ENCODE assay signal across 29 mouse cellular contexts in genomic region chr14:32835596-32835995, GRCm38 (mm10). TPM values are rescaled to one million over a fixed set of nuclear protein-coding genes. Genes with fewer than 3 reads are reported as not detected.
DNase-seq lines count a peak whose midpoint lies in the region; ATAC-seq and TF ChIP-seq lines count a peak whose summit lies in the region.
"Had no signal": no experiment of that assay in that cellular context is flagged by ENCODE, and none has a peak within 500 bp of the region (broad histone marks: within the 10 kb centered on the region; RNA-seq: fewer than 3 reads in every experiment).

No protein-coding gene starts in this region.

- WGBS in heart, embryonic 11.5 days (ENCODE audit: insufficient replicate concordance): 81% methylated on average over 14 of the region's 14 CpGs
- 77% methylated on average over 14 of the region's 14 CpGs for WGBS in heart, postnatal 0 days
- 80% methylated on average over 14 of the region's 14 CpGs for WGBS in liver, postnatal 0 days (ENCODE audit: insufficient replicate concordance)

- H3K27me3 ChIP-seq in heart, embryonic 11.5 days (ENCODE audit: control insufficient read depth, insufficient read depth, low read length): peaks cover 2% of the 10 kb centered on the region; the same call in 1 of the 2 replicates
- H3K27me3 ChIP-seq in heart, postnatal 0 days (ENCODE audit: control insufficient read depth, insufficient read depth, low read length): no peaks in the 10 kb centered on the region
- peaks cover 57% of the 10 kb centered on the region for H3K27me3 ChIP-seq in E14TG2a.4 (ENCODE audit: insufficient read depth, low read length)
- H3K27me3 ChIP-seq in ES-Bruce4 (ENCODE audit: control insufficient read depth, insufficient read depth, low read length, poor library complexity, severe bottlenecking): no peaks in the 10 kb centered on the region; the same call in 1 of the 2 replicates
- H3K27me3 ChIP-seq in liver, postnatal 0 days (ENCODE audit: insufficient read depth, low read length): no peaks in the 10 kb centered on the region
- H3K27me3 ChIP-seq: liver, embryonic 15.5 days; midbrain, embryonic 15.5 days had no signal

- no peaks in the 10 kb centered on the region for H3K4me1 ChIP-seq in heart, embryonic 11.5 days (ENCODE audit: control insufficient read depth, insufficient read depth, low read length)
- H3K4me1 ChIP-seq in heart, postnatal 0 days (ENCODE audit: control insufficient read depth, insufficient read depth): 0 out of 2 replicates have a peak, but pooled peaks cover 4% of the 10 kb centered on the region
- H3K4me1 ChIP-seq in E14TG2a.4 (replicated peaks; ENCODE audit: low read depth, low read length) (peaks cover 16% of the 10 kb centered on the region), ES-Bruce4 (ENCODE audit: control insufficient read depth, insufficient read depth, low read length) (no peaks in the 10 kb centered on the region)
- H3K4me1 ChIP-seq in liver, postnatal 0 days (ENCODE audit: insufficient read depth): no peaks in the 10 kb centered on the region
- H3K4me1 ChIP-seq: limb, embryonic 15.5 days; liver, embryonic 15.5 days; midbrain, embryonic 15.5 days had no signal

- no peaks in the 10 kb centered on the region for H3K36me3 ChIP-seq in heart, embryonic 11.5 days (ENCODE audit: control insufficient read depth, insufficient read depth, low read length)
- H3K36me3 ChIP-seq in heart, postnatal 0 days (replicated peaks; ENCODE audit: control insufficient read depth, insufficient read depth, low read length): no peaks in the 10 kb centered on the region
- no peaks in the 10 kb centered on the region for H3K36me3 ChIP-seq in E14TG2a.4 (ENCODE audit: insufficient read depth, low read length)
- no peaks in the 10 kb centered on the region for H3K36me3 ChIP-seq in ES-Bruce4 (ENCODE audit: control insufficient read depth, insufficient read depth, low read length, poor library complexity, severe bottlenecking)
- no peaks in the 10 kb centered on the region for H3K36me3 ChIP-seq in liver, postnatal 0 days (replicated peaks; ENCODE audit: insufficient read depth, low read length)
- H3K36me3 ChIP-seq: limb, embryonic 15.5 days; liver, embryonic 15.5 days; midbrain, embryonic 15.5 days had no signal

- no peak overlapping the region for H3K27ac ChIP-seq in heart, embryonic 11.5 days (ENCODE audit: low read depth, low read length)
- H3K27ac ChIP-seq in heart, postnatal 0 days (ENCODE audit: low read depth): no peak overlapping the region
- H3K27ac ChIP-seq in ES-Bruce4 (ENCODE audit: insufficient read depth, low read length): no peak overlapping the region
- H3K27ac ChIP-seq in liver, postnatal 0 days (ENCODE audit: low read depth): no peak overlapping the region
- H3K27ac ChIP-seq: gastrocnemius, adult 2 months; hindbrain, embryonic 14.5 days; layer of hippocampus, adult 2 months; limb, embryonic 15.5 days; liver, embryonic 15.5 days; midbrain, embryonic 15.5 days had no signal

- H3K4me3 ChIP-seq in heart, embryonic 11.5 days (ENCODE audit: low read depth, low read length): no peak overlapping the region
- no peak overlapping the region for H3K4me3 ChIP-seq in heart, postnatal 0 days (ENCODE audit: low read depth, low read length)
- peak overlapping the region; percentile 62 for H3K4me3 ChIP-seq in E14TG2a.4 (replicated peaks; ENCODE audit: low read length)
- H3K4me3 ChIP-seq in ES-Bruce4 (ENCODE audit: low read depth, low read length): peak overlapping the region; percentile 33
- H3K4me3 ChIP-seq in liver, postnatal 0 days (ENCODE audit: low read depth, low read length): no peak overlapping the region
- H3K4me3 ChIP-seq: gastrocnemius, adult 2 months; layer of hippocampus, adult 2 months; limb, embryonic 15.5 days; liver, embryonic 15.5 days; midbrain, embryonic 15.5 days; myocyte had no signal

- no peak for ATAC-seq in heart, embryonic 11.5 days (replicated peaks; ENCODE audit: insufficient number of reproducible peaks, low FRiP score, low TSS enrichment)
- 0 out of 2 replicates have a peak, but pooled peaks have one; percentile 20 for ATAC-seq in heart, postnatal 0 days (ENCODE audit: insufficient read depth, low read depth)
- no peak for ATAC-seq in liver, postnatal 0 days
- ATAC-seq: forebrain, embryonic 16.5 days; midbrain, embryonic 15.5 days had no signal

- H3K4me2 ChIP-seq in heart, embryonic 11.5 days: no peak overlapping the region
- H3K4me2 ChIP-seq in heart, postnatal 0 days (ENCODE audit: low read depth, low read length): peak overlapping the region; percentile 24; the same call in 1 of the 2 replicates
- H3K4me2 ChIP-seq in liver, postnatal 0 days (ENCODE audit: low read depth, low read length): no peak overlapping the region
- H3K4me2 ChIP-seq: hindbrain, embryonic 14.5 days; limb, embryonic 15.5 days; liver, embryonic 15.5 days; midbrain, embryonic 15.5 days had no signal

- peak; percentile 86 for DNase-seq in heart, adult 11 months
- DNase-seq in heart, postnatal 0 days (ENCODE audit: low spot score): no peak
- DNase-seq in heart, postnatal 10 days: no peak
- no peak for DNase-seq in liver, postnatal 0 days
- DNase-seq: cerebellum, adult 11-12 months; embryo, embryonic 11 days; gastrocnemius, adult 2 months; kidney, adult 8-10 months; kidney, postnatal 14 days; layer of hippocampus, postnatal 36 days; lung, postnatal 36 days; thymus, adult 2 months had no signal

- H3K9ac ChIP-seq in heart, embryonic 11.5 days (ENCODE audit: low read depth, low read length): no peak overlapping the region
- H3K9ac ChIP-seq in heart, postnatal 0 days (replicated peaks; ENCODE audit: low read depth, low read length): no peak overlapping the region
- no peak overlapping the region for H3K9ac ChIP-seq in ES-Bruce4 (ENCODE audit: low read depth, poor library complexity, severe bottlenecking)
- no peak overlapping the region for H3K9ac ChIP-seq in liver, postnatal 0 days (replicated peaks)
- H3K9ac ChIP-seq: hindbrain, embryonic 14.5 days; limb, embryonic 15.5 days; liver, embryonic 15.5 days; midbrain, embryonic 15.5 days had no signal

- TF ChIP-seq POLR2A in ES-Bruce4 (IDR thresholded peaks at IDR 0.05; ENCODE audit: insufficient read depth, low read length): no peak

- intact Hi-C loops in heart, postnatal 10 days (cut with DNase I): no loop called here

- TF ChIP-seq EP300 in heart, postnatal 0 days (IDR thresholded peaks at IDR 0.05; ENCODE audit: low read depth): no peak
- no peak for TF ChIP-seq EP300 in ES-Bruce4 (IDR thresholded peaks at IDR 0.05; ENCODE audit: insufficient read depth, low read depth, low read length)
- no peak for TF ChIP-seq EP300 in liver, postnatal 0 days (IDR thresholded peaks at IDR 0.05; ENCODE audit: low read depth)

- no peaks in the 10 kb centered on the region for H3K9me3 ChIP-seq in heart, embryonic 11.5 days (replicated peaks; ENCODE audit: control insufficient read depth, low read length)
- no peaks in the 10 kb centered on the region for H3K9me3 ChIP-seq in heart, postnatal 0 days (replicated peaks; ENCODE audit: control insufficient read depth, low read length)
- H3K9me3 ChIP-seq in E14TG2a.4 (ENCODE audit: low read length) (no peaks in the 10 kb centered on the region), ES-Bruce4 (replicated peaks; ENCODE audit: control insufficient read depth, insufficient read depth, low read length, poor library complexity, severe bottlenecking) (no peaks in the 10 kb centered on the region)
- no peaks in the 10 kb centered on the region for H3K9me3 ChIP-seq in liver, postnatal 0 days (ENCODE audit: low read length)
- H3K9me3 ChIP-seq: limb, embryonic 15.5 days; liver, embryonic 15.5 days; midbrain, embryonic 15.5 days had no signal

- no peak for TF ChIP-seq CTCF in heart, postnatal 0 days (IDR thresholded peaks at IDR 0.05; ENCODE audit: low read depth)
- TF ChIP-seq CTCF in E14TG2a.4 (conservative IDR thresholded peaks at IDR 0.05; ENCODE audit: low read length) (no peak), ES-Bruce4 (IDR thresholded peaks at IDR 0.05; ENCODE audit: low read depth, low read length) (no peak)
- no peak for TF ChIP-seq CTCF in liver, postnatal 0 days (IDR thresholded peaks at IDR 0.05; ENCODE audit: low read depth)

RNA-seq across cellular contexts. Expression of gene Fam170b, which starts 1.8 kb away (rescaled TPM):
- not detected in 2 replicates for polyA plus RNA-seq in heart, embryonic 11.5 days (2014; fragmentation: Nextera tagmentation; extraction: Ambion mirVana)
- total RNA-seq in heart, postnatal 0 days (2014; rRNA removed; ENCODE audit: low replicate concordance): not detected in 2 replicates
- 0.12 and 0.14 TPM in 2 replicates for polyA plus RNA-seq in heart, postnatal 0 days (2015; fragmentation: Nextera tagmentation; extraction: Ambion mirVana)
- total RNA-seq in heart, postnatal 10 days (2021): not detected
- not detected in 2 replicates for polyA plus RNA-seq in ES-Bruce4 (2011; ENCODE audit: insufficient read depth, insufficient read length, low read depth, missing spikeins)
- polyA plus RNA-seq in liver, postnatal 0 days (2015; fragmentation: Nextera tagmentation; extraction: Ambion mirVana): 0.06 and 0.11 TPM in 2 replicates
- total RNA-seq: gastrocnemius, adult 2 months; layer of hippocampus, adult 2 months; layer of hippocampus, postnatal 36 days; left cerebral cortex, postnatal 25 days; megakaryocyte-erythroid progenitor cell, adult 5-6 weeks; MEL had no signal
- polyA plus RNA-seq: embryonic facial prominence, embryonic 14.5 days; forebrain, embryonic 16.5 days; hindbrain, embryonic 14.5 days; intestine, embryonic 14.5 days; limb, embryonic 15.5 days; midbrain, embryonic 15.5 days; myocyte; neural tube, embryonic 14.5 days; small intestine, adult 2 months; thymus, adult 2 months had no signal

RNA-seq across cellular contexts. Expression of gene Vstm4, which starts 21.0 kb away (rescaled TPM):
- 9.7 and 12.5 TPM in 2 replicates for polyA plus RNA-seq in heart, embryonic 11.5 days (2014; fragmentation: Nextera tagmentation; extraction: Ambion mirVana)
- total RNA-seq in heart, postnatal 0 days (2014; rRNA removed; ENCODE audit: low replicate concordance): 11.5 and 22.9 TPM in 2 replicates
- 21.5 and 22.2 TPM in 2 replicates for polyA plus RNA-seq in heart, postnatal 0 days (2015; fragmentation: Nextera tagmentation; extraction: Ambion mirVana)
- total RNA-seq in heart, postnatal 10 days (2021): 10 to 100 TPM; 19.5 to 24.2 TPM
- not detected in 2 replicates for polyA plus RNA-seq in ES-Bruce4 (2011; ENCODE audit: insufficient read depth, insufficient read length, low read depth, missing spikeins)
- polyA plus RNA-seq in liver, postnatal 0 days (2015; fragmentation: Nextera tagmentation; extraction: Ambion mirVana): 5.9 and 6.0 TPM in 2 replicates
- total RNA-seq: megakaryocyte-erythroid progenitor cell, adult 5-6 weeks; MEL had no signal
- polyA plus RNA-seq: myocyte had no signal

RNA-seq across cellular contexts. Expression of gene Tmem273, which starts 49.8 kb away (rescaled TPM):
- 0.44 and 0.63 TPM in 2 replicates for polyA plus RNA-seq in heart, embryonic 11.5 days (2014; fragmentation: Nextera tagmentation; extraction: Ambion mirVana)
- 0.42 TPM in 1 of 2 replicates, not detected in the other for total RNA-seq in heart, postnatal 0 days (2014; rRNA removed; ENCODE audit: low replicate concordance)
- polyA plus RNA-seq in heart, postnatal 0 days (2015; fragmentation: Nextera tagmentation; extraction: Ambion mirVana): 0.27 and 0.49 TPM in 2 replicates
- total RNA-seq in heart, postnatal 10 days (2021): under 1 TPM; 0.50 to 0.99 TPM
- not detected in 2 replicates for polyA plus RNA-seq in ES-Bruce4 (2011; ENCODE audit: insufficient read depth, insufficient read length, low read depth, missing spikeins)
- polyA plus RNA-seq in liver, postnatal 0 days (2015; fragmentation: Nextera tagmentation; extraction: Ambion mirVana): 0.92 and 1.1 TPM in 2 replicates
- total RNA-seq: megakaryocyte-erythroid progenitor cell, adult 5-6 weeks; MEL had no signal

Comparison
In these comparisons a context has a peak if more than half of its experiments do, and no peak if none do; other contexts are left out.
1. H3K4me3 ChIP-seq: peak in E14TG2a.4 (single experiment) and ES-Bruce4 (single experiment); none in heart, embryonic 11.5 days (single experiment), heart, postnatal 0 days (single experiment) and liver, postnatal 0 days (single experiment).